Mouse (Mus musculus) gastrocnemius, adult 8-10 months (tissue): Measurements from ENCODE around the gene Gemin7. TPM values are rescaled to one million over a fixed set of nuclear protein-coding genes. Genes with fewer than 3 reads are reported as not detected.
A peak's percentile ranks its signal among the peaks of the same experiment; 100 is the strongest.

Source experiments
- DNase-seq, 2 experiments: peaks; one replicate each; pipeline ENCODE4 v3.0.0; 2022; ENCODE audit warnings: low spot score in 2 of 2
- total RNA-seq, 4 experiments: library from RNA; stranded (reverse); gene quantifications; 2 replicates each; pipeline ENCODE4 v1.2.4; 2022

Gene Gemin7
- total RNA-seq, 4 experiments from 2014 or later = 78.5 to 108 (median 99.3) TPM

DNA sequence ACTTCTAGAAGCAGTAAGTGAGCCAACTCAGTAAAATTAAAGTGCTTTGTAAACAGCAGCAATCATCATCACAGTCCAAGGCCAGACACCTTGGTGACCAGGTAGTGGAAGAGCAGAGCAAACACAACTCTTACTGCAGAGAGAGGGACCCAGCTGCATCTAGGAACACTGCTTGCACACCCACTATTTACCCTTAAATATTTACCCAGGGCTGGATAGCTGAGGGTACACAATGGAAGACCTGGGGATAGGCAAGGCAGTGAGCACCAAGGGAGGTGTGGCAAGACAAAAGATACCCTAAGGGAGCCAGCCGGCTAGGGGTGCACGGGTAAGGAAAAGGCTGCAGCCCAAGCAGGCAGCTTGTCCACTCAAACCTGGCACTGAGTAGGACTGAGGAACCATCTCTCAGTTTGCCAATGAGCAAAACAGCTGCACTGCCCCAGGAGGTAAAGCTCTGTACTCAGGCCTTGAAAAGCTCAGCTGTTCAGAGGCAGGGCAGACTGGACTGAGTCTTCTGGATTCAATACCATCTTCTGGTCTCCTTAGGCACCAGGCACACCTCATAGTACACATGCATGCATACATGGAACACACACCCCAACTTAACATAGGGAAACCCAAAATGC, 29.9 kb downstream of the Gemin7 start:
- no peak for DNase-seq

DNA sequence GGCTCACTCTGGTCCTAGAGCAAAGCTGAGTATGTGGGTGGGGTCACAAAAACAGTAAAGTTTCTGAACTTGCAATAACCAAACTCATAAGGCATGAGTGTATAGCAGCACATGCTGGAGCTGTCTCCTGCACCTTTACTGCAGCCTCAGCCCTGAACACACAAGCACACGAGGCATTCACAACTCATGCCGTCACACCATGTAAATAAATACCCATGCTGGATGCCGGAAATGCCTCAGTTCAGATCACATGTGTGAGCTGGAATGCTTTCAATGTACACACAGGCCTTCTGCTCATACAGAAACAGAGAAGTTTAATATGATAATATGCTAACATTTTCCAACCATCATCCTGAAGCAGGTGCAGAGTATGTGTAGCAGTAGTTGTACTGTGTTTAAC, 31.4 kb downstream of the Gemin7 start:
- no peak for DNase-seq

DNA sequence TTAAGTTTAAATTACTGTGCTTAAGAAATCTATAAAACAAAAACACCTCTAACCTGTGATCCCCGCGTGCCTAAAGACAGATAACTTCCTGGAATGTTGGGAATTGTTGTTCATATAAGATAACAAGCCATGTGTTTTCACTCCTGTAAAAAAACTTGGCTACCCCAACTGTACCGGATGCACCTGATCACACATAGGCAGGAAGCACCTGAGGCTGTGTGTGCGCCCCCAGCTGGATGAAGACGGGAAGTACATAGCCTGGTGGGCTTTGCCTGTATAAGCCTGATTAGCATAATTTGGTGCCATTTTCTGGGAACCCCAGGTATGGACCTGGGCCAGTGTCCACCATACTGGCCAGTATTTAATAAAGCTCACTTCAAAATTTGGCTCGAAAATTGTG, 33.8 kb downstream of the Gemin7 start:
- no peak for DNase-seq

DNA sequence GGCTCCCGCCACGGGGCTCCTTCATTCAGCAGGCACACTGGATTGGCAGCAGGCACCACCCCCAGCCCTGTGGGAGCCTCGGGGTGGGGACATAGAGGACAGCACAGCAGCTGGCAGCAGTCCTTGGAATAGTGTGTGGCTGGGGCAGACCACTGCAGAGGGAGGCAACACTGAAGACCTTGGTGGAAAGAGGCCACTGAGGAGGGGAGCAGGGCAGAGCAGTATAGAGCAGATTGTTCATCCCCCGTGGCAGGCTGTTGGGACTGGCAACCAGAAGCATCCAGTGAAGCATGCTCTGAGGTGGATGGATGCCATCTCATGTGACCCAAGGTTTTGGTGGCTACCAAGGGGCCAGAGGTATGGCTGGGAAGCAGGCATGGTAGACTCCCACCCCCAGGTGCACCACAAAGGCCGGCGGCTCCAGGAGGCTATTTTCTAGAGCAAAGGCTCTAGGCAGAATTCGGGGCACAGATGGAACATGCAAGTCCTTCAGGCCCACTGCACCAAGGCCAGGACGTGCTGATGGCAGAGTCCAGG, 35.2 kb downstream of the Gemin7 start:
- no peak for DNase-seq

DNA sequence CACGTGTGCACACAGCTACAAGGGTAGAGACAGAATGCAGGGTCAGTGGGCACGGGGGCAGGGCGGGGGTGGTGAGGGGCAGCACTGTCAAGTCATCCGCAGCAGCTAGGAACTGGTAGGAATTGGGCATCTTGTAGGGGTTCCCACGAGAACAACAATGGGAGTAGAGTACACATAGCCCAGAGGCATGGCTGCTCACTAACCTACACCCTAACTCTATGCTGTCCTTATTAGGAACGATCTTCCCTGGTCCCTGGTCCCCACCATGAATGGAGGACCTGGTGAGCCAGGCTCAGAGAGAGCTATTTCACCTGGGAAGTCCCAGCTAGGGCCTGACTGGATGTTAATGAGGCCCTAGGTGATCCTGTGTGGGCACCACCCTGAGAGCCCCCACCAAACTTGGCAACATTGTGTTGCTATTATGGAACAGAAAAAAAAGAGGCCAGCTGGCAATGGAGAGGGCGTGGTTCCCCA, 35.7 kb downstream of the Gemin7 start:
- DNase-seq = no peak

DNA sequence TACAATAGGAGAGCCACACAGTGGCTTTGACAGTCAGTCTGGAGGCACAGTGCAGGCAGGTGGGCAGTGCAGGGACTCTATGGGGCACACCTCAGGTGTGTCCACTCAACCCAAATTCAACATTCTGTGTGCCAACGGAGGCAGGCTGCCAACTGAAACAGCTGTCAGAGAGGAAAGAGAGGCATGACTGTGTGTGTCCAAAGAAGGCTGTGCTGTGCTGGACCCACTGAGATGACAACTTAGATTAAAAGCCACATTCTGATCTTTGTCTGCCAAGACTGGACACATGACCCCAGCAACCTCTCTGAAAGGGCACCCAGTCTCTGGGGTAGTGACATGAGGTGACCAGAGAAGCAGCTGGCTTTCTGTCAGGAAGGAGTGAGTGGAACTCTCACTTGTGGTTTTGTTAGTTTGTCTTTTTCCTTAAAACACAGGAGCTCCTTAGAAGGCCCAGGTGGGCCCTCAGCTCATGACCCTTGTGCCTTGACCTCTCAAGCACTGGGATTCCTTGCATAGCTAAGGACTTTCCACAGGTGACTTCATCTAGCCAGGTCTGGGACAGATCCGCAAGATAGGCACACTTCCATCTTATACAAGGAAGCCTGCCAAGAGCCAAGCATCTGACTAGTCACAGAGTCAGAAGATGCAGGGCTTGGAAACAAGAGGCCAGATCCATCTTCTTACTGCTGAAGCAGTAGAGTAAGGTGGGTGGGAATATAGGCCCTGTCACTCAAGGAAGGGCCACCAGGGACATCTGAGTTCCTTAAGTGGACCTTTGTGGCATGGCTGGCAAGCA, 36.4 kb downstream of the Gemin7 start:
- no peak for DNase-seq

DNA sequence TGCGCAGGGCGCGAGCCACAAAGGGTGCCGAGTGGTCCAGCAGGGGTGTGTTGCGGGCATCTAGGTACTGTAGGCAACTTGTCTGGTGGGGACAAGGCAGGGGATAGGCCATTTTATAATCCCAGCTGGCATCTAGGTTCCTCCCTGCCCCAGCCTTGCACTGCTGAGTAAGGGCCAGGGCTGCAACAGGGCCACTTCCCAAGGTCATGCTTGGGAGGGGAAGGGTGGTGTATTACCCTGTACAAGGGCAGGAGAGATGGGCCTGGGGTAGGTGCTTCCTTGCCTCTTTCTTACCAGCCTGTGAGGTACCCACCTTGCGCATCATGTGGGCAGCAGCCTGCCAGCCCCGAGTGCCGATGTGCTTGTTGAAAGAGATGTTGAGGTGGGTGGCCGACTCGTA, 42.7 kb downstream of the Gemin7 start:
- DNase-seq = no peak

DNA sequence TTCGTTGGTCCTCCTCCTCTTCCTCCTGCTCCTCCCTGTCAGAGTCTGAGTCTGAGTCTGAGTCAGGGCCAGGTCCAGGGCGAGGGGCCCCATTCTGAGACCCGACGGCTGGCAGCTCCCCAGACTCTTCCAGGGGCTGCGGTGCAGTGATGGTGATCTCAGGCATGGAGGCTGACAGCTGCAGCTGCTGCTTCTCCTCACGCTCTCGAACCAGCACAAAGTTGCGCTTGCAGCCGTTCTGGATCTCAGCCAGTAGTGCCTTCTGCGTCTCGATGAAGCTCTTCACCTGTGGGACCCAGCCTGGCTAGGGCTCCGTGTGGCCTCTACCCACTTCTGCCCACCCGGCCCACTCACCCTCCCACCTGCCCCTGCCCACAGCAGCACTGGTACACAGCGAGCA, 45.2 kb downstream of the Gemin7 start:
- DNase-seq = no peak

DNA sequence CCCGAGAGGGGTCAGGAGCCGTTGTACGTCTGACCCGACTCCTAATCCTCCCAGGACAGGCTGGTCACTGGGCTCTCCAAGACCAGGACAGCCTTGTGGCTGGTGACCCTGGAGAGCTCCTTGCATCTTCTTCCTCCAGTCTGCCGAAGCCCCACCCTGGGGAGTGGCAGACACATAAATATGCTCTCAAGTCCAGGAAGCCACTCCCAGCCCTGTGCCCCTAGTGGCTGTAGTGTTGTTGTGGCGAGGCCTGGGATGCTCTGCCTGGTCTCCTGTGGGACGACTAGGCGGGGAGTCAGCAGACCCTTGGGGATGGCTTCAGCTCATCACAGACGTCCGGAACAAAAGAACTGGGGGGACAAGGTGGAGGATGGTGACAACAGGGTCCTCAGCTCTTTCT, 46.3 kb downstream of the Gemin7 start:
- no peak for DNase-seq

DNA sequence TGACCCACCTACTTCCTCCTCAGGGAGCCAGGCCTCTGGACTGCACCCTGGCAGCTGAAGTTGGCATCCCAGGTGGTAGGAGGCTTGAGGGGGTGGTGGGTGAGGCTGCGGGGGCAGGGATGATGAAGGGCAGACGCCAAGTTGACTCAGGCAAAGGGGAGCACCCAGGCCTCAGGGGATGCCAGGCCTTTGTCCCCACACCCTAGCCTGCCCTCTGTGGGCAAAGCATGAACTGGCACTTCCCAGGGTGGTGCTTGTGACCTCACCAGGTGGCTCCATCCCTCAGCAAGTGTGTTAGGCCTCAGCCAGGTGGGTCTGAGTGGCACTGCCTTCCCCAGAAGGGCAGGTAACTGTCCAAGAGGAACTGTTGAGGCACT, 52.3 kb downstream of the Gemin7 start:
- DNase-seq = no peak

DNA sequence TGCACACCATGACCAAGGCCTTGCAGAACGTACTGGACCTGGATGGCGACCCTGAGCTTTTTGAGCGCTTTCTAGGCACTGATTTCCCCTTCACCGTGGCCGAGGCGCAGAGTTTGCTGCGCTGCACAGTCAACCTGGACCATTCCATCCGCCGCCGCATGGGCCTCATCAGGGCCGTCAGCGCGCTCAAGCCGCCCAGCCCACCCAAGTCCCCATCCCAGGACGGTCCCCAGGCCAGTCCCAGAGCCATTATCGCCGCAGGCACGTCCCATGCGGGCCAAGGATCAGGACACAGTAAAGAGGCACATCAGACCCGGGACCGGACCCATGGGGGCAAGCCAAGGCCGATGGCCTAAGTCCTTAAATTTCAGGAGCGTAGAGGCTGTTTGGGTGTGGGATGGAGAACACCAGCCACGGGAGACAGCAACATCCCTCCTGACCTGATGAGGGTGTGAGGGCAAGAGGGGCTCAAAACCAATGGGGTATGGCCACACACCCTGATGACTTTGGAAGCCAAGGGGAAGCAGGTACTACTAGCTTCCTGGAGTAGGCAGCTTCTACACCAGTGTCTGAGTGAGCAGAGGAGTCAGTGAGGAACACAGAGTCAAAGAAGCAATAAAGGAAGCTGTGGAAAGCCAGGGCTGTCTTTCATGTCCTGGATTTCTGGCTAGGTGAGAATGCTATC, 52.8 kb downstream of the Gemin7 start:
- DNase-seq = no peak

DNA sequence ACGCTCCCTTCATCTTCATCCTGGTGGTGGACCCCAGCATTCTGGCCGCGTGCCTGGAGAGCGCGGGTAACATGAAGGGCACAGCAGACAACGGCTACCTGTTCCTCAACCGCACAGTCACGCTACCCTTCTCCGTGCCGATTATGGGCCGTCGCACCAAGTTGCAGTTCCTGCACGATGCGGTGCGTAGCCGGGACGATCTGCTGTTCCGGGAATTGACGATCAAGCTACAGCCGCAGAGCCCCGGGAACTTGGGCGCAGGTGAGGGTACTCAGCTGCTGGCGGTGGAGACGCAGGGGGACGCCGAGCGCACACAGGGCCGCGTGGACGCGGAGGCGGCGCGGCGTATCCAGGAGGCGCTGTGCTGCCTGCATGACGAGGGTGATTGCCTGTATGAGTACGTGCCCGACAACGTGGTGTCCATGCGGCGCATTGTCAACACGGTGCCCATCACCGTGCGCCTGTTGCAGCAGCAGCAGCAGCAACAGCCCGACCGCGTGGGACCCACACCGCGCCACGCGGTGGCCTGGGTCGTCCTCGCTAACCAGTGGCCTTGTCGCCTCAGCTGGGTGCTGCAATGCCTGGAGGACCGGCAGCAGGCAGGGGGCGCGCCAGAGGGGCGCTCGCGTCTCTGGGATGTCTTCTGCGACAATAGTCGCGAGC, 53.5 kb downstream of the Gemin7 start:
- peak; percentile 33 to 38 for DNase-seq

DNA sequence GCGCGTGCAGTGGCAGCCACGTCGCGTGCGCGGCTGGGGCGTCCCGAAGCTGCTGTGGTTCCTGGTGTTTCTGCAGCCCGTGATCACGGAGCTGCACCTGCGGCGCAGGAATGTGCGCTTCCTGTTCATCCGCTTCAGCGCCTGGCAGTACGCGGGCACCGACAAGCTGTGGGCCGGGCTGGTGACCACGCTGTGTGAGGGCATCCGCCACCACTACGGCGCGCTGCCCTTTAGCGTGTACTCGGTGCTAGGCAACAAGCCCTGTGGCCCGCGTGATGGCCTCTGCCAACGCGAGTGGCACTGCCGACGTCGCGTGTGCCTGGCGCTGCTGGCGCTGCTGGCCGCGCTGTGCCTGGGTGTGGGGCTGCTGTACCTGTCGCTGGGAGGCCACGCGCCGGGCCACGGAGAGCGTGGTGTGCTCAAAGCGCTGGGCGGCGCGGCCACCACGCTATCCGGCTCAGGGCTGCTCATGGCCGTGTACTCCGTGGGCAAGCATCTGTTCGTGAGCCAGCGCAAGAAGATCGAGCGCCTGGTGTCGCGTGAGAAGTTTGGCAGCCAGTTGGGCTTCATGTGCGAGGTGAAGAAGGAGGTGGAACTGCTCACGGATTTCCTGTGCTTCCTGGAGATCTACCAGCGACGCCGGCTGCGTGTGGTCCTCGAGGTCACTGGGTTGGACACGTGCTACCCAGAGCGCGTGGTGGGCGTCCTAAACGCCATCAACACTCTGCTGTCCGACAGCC, 54.2 kb downstream of the Gemin7 start:
- DNase-seq = no peak

DNA sequence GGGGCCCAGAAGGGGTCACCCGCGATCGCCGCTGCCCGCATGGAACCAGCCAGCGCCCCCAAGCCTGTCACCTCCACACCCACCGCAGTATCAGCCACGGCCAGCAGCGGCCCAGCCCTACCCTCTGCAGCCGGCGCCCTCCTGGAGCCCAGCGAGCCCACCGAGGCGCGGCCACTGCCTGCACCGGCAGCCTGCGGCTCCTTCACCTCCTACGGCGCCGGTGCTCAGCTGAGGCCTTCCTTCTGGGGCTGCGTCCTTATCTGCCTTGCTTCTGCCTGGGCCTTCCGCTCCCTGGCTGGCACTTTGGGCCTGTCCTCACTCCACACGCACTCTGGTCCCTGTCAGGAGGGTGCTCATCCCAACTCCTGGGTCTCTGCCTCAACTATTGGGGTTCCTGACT, 57.4 kb downstream of the Gemin7 start:
- DNase-seq = no peak

DNA sequence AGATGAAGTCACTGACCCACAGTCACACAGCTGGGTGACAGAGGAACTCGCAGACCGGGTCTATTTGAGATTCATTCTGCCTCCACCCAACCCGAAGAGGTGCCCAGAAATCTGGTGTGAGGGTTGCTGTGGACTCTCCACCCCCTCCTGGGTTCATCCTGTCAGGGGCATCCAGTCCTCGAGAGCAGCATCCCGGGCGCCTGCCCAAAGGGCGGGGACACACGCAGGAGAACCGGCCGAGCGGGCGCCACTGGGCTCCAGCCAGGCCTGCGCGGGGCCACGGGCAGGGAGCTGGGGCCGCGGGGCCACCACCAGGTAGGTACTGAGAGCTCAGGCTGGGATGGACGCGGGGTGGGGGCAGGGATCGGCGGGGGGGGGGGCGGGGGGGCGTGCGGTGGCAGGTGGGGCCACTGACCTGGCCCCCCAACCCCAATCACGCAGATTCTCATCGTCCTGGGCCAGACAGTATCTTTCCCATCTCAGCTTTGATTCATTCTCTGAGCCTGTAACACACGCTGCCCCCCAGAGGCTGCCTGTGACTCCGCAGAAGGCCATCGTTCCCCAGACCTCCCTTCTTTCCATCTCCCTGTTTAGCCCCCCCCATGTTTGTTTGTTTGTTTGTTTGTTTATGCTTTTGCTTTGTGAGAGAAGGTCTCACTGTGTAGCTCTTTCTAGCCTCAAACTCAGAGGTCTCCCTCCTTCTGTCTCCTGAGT, 59.6 kb downstream of the Gemin7 start, which contains the start of gene Nkpd1:
Gene Nkpd1 (plus strand): TSS at position 187 of the 714 bp plus-strand sequence.
- DNase-seq = no peak

Other genes with a start within 250 kb of the Gemin7 start
- 10 to 100 TPM; 27.1 to 33.7 (median 28.7) TPM for gene Ercc1, start 232.8 kb downstream of the Gemin7 start, total RNA-seq
- gene Cd3eap, start 218.1 kb downstream of the Gemin7 start, total RNA-seq = 10 to 100 TPM in 3 of 4 experiments, 1 to 10 TPM in 1; 8.9 to 13.9 (median 11.2) TPM
- 1 to 10 TPM; 2.8 to 6.3 (median 4.1) TPM for gene Ppp1r13l, start 217.8 kb downstream of the Gemin7 start, total RNA-seq
- 10 to 100 TPM in 2 of 4 experiments, 1 to 10 TPM in 2; 7.5 to 14.9 (median 10.4) TPM for gene Ercc2, start 195.6 kb downstream of the Gemin7 start, total RNA-seq
- gene Klc3, start 173.5 kb downstream of the Gemin7 start, total RNA-seq = under 1 TPM in 3 of 4 experiments, not detected in 1; 0.21 to 0.40 (median 0.24) TPM
- gene Ckm, start 172.8 kb downstream of the Gemin7 start, total RNA-seq = over 10,000 TPM; 38,224 to 44,934 (median 40,442) TPM
- 10 to 100 TPM; 18.0 to 20.0 (median 19.8) TPM for gene Mark4, start 118.8 kb downstream of the Gemin7 start, total RNA-seq
- gene Exoc3l2, start 114.3 kb downstream of the Gemin7 start, total RNA-seq = under 1 TPM; 0.27 to 0.80 (median 0.35) TPM
- 1 to 10 TPM; 2.1 to 2.7 (median 2.3) TPM for gene Bloc1s3, start 69.2 kb downstream of the Gemin7 start, total RNA-seq
- 10 to 100 TPM in 1 of 4 experiments, 1 to 10 TPM in 3; 7.6 to 10.2 (median 8.8) TPM for gene Trappc6a, start 69.2 kb downstream of the Gemin7 start, total RNA-seq
- not detected for gene Nkpd1, start 59.8 kb downstream of the Gemin7 start, total RNA-seq
- gene Ppp1r37, start 14.5 kb downstream of the Gemin7 start, total RNA-seq = 10 to 100 TPM; 45.9 to 52.8 (median 48.8) TPM
- gene Zfp296, start 308 bp downstream of the Gemin7 start, total RNA-seq = 1 to 10 TPM in 1 of 4 experiments, under 1 TPM in 3; 0.56 to 1.1 (median 0.77) TPM
- 10 to 100 TPM in 1 of 4 experiments, 1 to 10 TPM in 3; 6.3 to 10.0 (median 9.2) TPM for gene Clasrp, start 26.9 kb upstream of the Gemin7 start, total RNA-seq
- gene Relb, start 51.8 kb upstream of the Gemin7 start, total RNA-seq = 10 to 100 TPM in 2 of 4 experiments, 1 to 10 TPM in 2; 7.0 to 12.5 (median 9.5) TPM
- gene Clptm1, start 87.4 kb upstream of the Gemin7 start, total RNA-seq = 10 to 100 TPM; 49.6 to 55.5 (median 51.0) TPM
- not detected for gene Apoc2, start 100.3 kb upstream of the Gemin7 start, total RNA-seq
- not detected for gene Gm44805, start 103.8 kb upstream of the Gemin7 start, total RNA-seq
- not detected for gene Apoc4, start 103.9 kb upstream of the Gemin7 start, total RNA-seq
- gene Apoc1, start 115.1 kb upstream of the Gemin7 start, total RNA-seq = 1 to 10 TPM in 2 of 4 experiments, not detected in 2; 1.1 to 2.1 TPM
- gene Apoe, start 121.6 kb upstream of the Gemin7 start, total RNA-seq = 10 to 100 TPM; 18.8 to 67.9 (median 47.9) TPM
- gene Tomm40, start 137.8 kb upstream of the Gemin7 start, total RNA-seq = 10 to 100 TPM; 44.3 to 48.3 (median 46.0) TPM
- 1 to 10 TPM; 1.0 to 1.8 (median 1.5) TPM for gene Nectin2, start 172.9 kb upstream of the Gemin7 start, total RNA-seq
- 10 to 100 TPM; 16.7 to 24.4 (median 18.0) TPM for gene Bcam, start 193.4 kb upstream of the Gemin7 start, total RNA-seq
- not detected for gene Cblc, start 219.2 kb upstream of the Gemin7 start, total RNA-seq
- under 1 TPM; 0.58 to 0.62 (median 0.61) TPM for gene Bcl3, start 245.2 kb upstream of the Gemin7 start, total RNA-seq